Mouse (Mus musculus) embryo, embryonic 10 days (tissue): ENCODE measurements at regions not wholly inside any gene's neighbourhood (a gene's known extent, or its start where the extent isn't known, plus 50 kb on each side); places are given as distances from the start of the nearest gene placed in this dataset.

Source experiments
- DNase-seq: peaks from one replicate; pipeline ENCODE4 v3.0.0-alpha.2; 2015; ENCODE audit warnings: low spot score

DNA sequence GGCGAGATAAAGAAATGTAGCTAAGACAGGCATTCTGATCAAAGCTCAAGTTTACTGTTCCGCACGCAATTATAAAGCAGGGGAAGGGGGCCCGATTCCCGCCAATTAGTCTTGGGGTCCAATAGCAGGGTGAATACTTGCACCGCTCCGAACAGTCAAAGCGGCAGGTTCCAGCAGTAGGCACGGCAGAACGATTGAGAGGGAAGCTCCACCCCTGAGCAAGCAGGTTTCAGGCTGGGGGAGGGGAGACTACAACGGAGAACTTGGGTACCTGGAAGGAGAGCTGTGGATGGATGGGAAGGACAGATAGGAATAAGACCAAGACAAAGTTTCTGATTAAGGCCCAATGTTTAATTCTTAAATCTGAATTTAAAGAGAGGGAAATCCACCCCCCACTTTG is 618.8 kb downstream of the Adcyap1 start:
- DNase-seq, result peak; percentile 7
